Mouse (Mus musculus) limb, embryonic 14.5 days (tissue): Measurements from ENCODE around the gene Mfap2. TPM values are rescaled to one million over a fixed set of nuclear protein-coding genes. Genes with fewer than 3 reads are reported as not detected.

ENCODE experiments used
- ATAC-seq: fragments of 200-750 bp; cut with Nextera tagmentation; 2 replicates; pipeline ENCODE4 v1.8.0; 2017; ENCODE audit warnings: low read depth, moderate number of reproducible peaks, moderate TSS enrichment; ENCODE audit not compliant: low FRiP score
- DNase-seq: peaks from one replicate; pipeline ENCODE4 v3.0.0-alpha.2; 2015; ENCODE audit warnings: low spot score
- H3K27ac ChIP-seq: fragments of 300-500 bp; sonication (generic); replicated peaks from 2 replicates; pipeline ENCODE4 v1.5.1; 2014; ENCODE audit warnings: low read depth, mild to moderate bottlenecking, low read length, moderate library complexity, mixed read lengths
- H3K27me3 ChIP-seq: fragments of 300-500 bp; sonication (generic); 2 replicates; pipeline ENCODE4 v1.6.1; 2014; ENCODE audit warnings: low read length, mixed read lengths; ENCODE audit not compliant: control insufficient read depth, insufficient read depth
- H3K36me3 ChIP-seq: fragments of 300-500 bp; sonication (generic); 2 replicates; pipeline ENCODE4 v1.6.1; 2014; ENCODE audit warnings: mild to moderate bottlenecking, low read length, moderate library complexity, mixed read lengths; ENCODE audit not compliant: control insufficient read depth, insufficient read depth
- H3K4me1 ChIP-seq: fragments of 300-500 bp; sonication (generic); 2 replicates; pipeline ENCODE4 v1.6.1; 2014; ENCODE audit warnings: antibody characterized with exemption, low read length, mixed read lengths; ENCODE audit not compliant: control insufficient read depth, insufficient read depth
- H3K4me2 ChIP-seq: fragments of 300-500 bp; sonication (generic); replicated peaks from 2 replicates; pipeline ENCODE4 v1.6.1; 2014; ENCODE audit warnings: low read depth, mild to moderate bottlenecking, low read length, moderate library complexity; ENCODE audit not compliant: severe bottlenecking
- H3K4me3 ChIP-seq: fragments of 300-500 bp; sonication (generic); replicated peaks from 2 replicates; pipeline ENCODE4 v1.5.1; 2014; ENCODE audit warnings: low read length
- H3K9ac ChIP-seq: fragments of 300-500 bp; sonication (generic); 2 replicates; pipeline ENCODE4 v1.6.1; 2014; ENCODE audit warnings: mild to moderate bottlenecking, low read depth, low read length, moderate library complexity; ENCODE audit not compliant: severe bottlenecking
- H3K9me3 ChIP-seq: fragments of 300-500 bp; sonication (generic); 2 replicates; pipeline ENCODE4 v1.6.1; 2016; ENCODE audit warnings: low read length; ENCODE audit not compliant: control insufficient read depth
- POLR2A ChIP-seq: fragments of 200-500 bp; IDR thresholded peaks from 2 replicates; pipeline ENCODE4 v1.8.0; 2012; ENCODE audit warnings: inconsistent platforms, mild to moderate bottlenecking, moderate library complexity, borderline replicate concordance; ENCODE audit not compliant: insufficient read depth, insufficient read length; ENCODE audit errors: extremely low read depth
- WGBS: fragments of 180-500 bp; shearing (Covaris S2); extraction: QIAGEN DNeasy Blood & Tissue Kit; methylation state at CpG from one replicate; pipeline ENCODE4 v1.1.7; 2014; 5-methylcytosine and 5-hydroxymethylcytosine counted together
- polyA plus RNA-seq, 2 experiments: library from polyadenylated mRNA; depleted of rRNA in 1 of 2; stranded (reverse) in 1 of 2; unstranded in 1 of 2; fragments of >200 nt; fragmentation: Nextera tagmentation in 1 of 2; extraction: Ambion mirVana in 1 of 2; gene quantifications; 2 replicates each; pipeline versions ENCODE4 v1.2.1 to v1.2.3; 2012 to 2014

Mfap2 gene
- polyA plus RNA-seq, 2 experiments, result 708 to 1,017 TPM

GRCm38 (mm10) chr4:141005983-141006382 is 4.2 kb upstream of the Mfap2 start:
- DNase-seq, result no peak
- Histone ChIP-seq H3K4me1 (no peaks in the 10 kb centered on the region; the same call in 1 of the 2 replicates), H3K4me2 (no peak overlapping the region), H3K9me3 (no peaks in the 10 kb centered on the region), H3K4me3 (no peak overlapping the region), H3K36me3 (peaks cover 60% of the 10 kb centered on the region), H3K27me3 (no peaks in the 10 kb centered on the region), H3K27ac (no peak overlapping the region), H3K9ac (no peak overlapping the region)
- TF ChIP-seq POLR2A, result no peak
- WGBS, result 80% methylated on average over 13 of the region's 13 CpGs
- ATAC-seq, result no peak

GRCm38 (mm10) chr4:141008028-141008427 is 2.2 kb upstream of the Mfap2 start:
- H3K27me3 ChIP-seq, result no peaks in the 10 kb centered on the region
- H3K27ac ChIP-seq, result no peak overlapping the region
- 96% methylated on average over 8 of the region's 8 CpGs for WGBS
- DNase-seq (no peak), ATAC-seq (no peak)
- TF ChIP-seq POLR2A, result no peak
- no peak overlapping the region for H3K9ac ChIP-seq
- peaks cover 18% of the 10 kb centered on the region for H3K4me1 ChIP-seq
- H3K4me2 ChIP-seq, result no peak overlapping the region
- H3K36me3 ChIP-seq, result peaks cover 49% of the 10 kb centered on the region
- H3K9me3 ChIP-seq, result no peaks in the 10 kb centered on the region
- no peak overlapping the region for H3K4me3 ChIP-seq

GRCm38 (mm10) chr4:141010526-141010925 is 308 bp downstream of the Mfap2 start:
- 0% methylated on average over 20 of the region's 26 CpGs for WGBS
- Histone ChIP-seq H3K36me3 (peaks cover 49% of the 10 kb centered on the region), H3K9ac (peak overlapping the region; percentile 92), H3K9me3 (no peaks in the 10 kb centered on the region), H3K4me1 (peaks cover 18% of the 10 kb centered on the region), H3K27ac (peak overlapping the region; percentile 94), H3K27me3 (no peaks in the 10 kb centered on the region), H3K4me2 (peak overlapping the region; percentile 88), H3K4me3 (peak overlapping the region; percentile 75)
- peak; percentile 89; the same call in 1 of the 2 replicates for TF ChIP-seq POLR2A
- DNase-seq (peak; percentile 77), ATAC-seq (peak; percentile 82)

- H3K36me3 ChIP-seq, result peaks cover 49% of the 10 kb centered on the region
- DNase-seq (peak; percentile 69), ATAC-seq (peak; percentile 41; the same call in 1 of the 2 replicates)
- H3K9ac ChIP-seq, result peak overlapping the region; percentile 92
- peak overlapping the region; percentile 88 for H3K4me2 ChIP-seq
- 4% methylated on average over 16 of the region's 17 CpGs for WGBS
- peaks cover 18% of the 10 kb centered on the region for H3K4me1 ChIP-seq
- TF ChIP-seq POLR2A, result no peak
- H3K27ac ChIP-seq, result peak overlapping the region; percentile 94
- H3K9me3 ChIP-seq, result no peaks in the 10 kb centered on the region
- H3K27me3 ChIP-seq, result no peaks in the 10 kb centered on the region
- peak overlapping the region; percentile 75 for H3K4me3 ChIP-seq
These were observed 767 bp downstream of the Mfap2 start for GRCm38 (mm10) chr4:141010941-141011429.

- peak; percentile 45 for DNase-seq
- peak overlapping the region; percentile 88 for H3K4me2 ChIP-seq
- H3K4me3 ChIP-seq, result peak overlapping the region; percentile 75
- peak overlapping the region; percentile 92 for H3K9ac ChIP-seq
- peaks cover 18% of the 10 kb centered on the region for H3K4me1 ChIP-seq
- ATAC-seq, result peak; percentile 19; the same call in 1 of the 2 replicates
- TF ChIP-seq POLR2A, result no peak
- 23% methylated on average over 14 of the region's 14 CpGs for WGBS
- H3K36me3 ChIP-seq, result peaks cover 46% of the 10 kb centered on the region
- no peaks in the 10 kb centered on the region for H3K27me3 ChIP-seq
- no peaks in the 10 kb centered on the region for H3K9me3 ChIP-seq
- peak overlapping the region; percentile 94 for H3K27ac ChIP-seq
These were observed 1.5 kb downstream of the Mfap2 start for GRCm38 (mm10) chr4:141011556-141012328.
